20 mouse cellular contexts compared by ENCODE assay signal in the genomic region with DNA sequence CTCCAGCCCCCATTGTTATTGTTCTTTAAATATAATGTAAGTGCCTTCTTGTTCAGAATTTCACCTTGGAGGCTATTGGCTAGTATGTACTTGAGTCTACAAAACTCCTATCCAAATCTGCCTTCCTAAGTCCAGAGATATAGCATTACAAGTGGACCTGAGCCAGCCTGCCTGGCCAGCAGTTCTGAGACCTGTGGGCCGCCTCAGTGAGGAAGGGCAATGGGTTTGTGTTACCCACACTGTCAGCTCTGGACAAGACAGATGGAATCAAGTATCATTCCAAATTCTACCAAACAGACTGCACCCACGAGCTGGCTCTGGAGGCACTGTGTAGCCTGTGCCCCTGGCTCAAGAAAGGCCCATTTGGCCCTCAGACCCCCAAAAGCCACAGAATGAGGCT. TPM values are rescaled to one million over a fixed set of nuclear protein-coding genes. Genes with fewer than 3 reads are reported as not detected.
"Had no signal": no experiment of that assay in that cellular context is flagged by ENCODE, and none has a peak within 500 bp of the region (broad histone marks: within the 10 kb centered on the region; RNA-seq: fewer than 3 reads in every experiment).

No protein-coding gene starts in this region.

- H3K27me3 ChIP-seq: neural tube, embryonic 13.5 days; neural tube, embryonic 15.5 days; stomach, embryonic 15.5 days had no signal

- H3K4me3 ChIP-seq: midbrain, embryonic 10.5 days; midbrain, embryonic 12.5 days; myocyte; neural tube, embryonic 13.5 days; neural tube, embryonic 15.5 days; stomach, embryonic 15.5 days had no signal

- H3K27ac ChIP-seq: midbrain, embryonic 10.5 days; midbrain, embryonic 12.5 days; neural tube, embryonic 13.5 days; neural tube, embryonic 15.5 days; stomach, embryonic 15.5 days; stomach, postnatal 0 days had no signal

- H3K4me1 ChIP-seq: midbrain, embryonic 10.5 days; midbrain, embryonic 12.5 days; neural tube, embryonic 13.5 days; neural tube, embryonic 15.5 days; stomach, embryonic 15.5 days had no signal

- DNase-seq: lung, adult 18-20 months; lung, embryonic 14.5 days; lung, postnatal 10 days; lung, postnatal 4 days; midbrain, embryonic 14.5 days; retina, postnatal 1 day; right cerebral cortex, adult 18-20 months; right cerebral cortex, postnatal 25 days; right cerebral cortex, postnatal 4 days; thymus, adult 2 months; thymus, postnatal 25 days; thymus, postnatal 4 days had no signal

- H3K9me3 ChIP-seq: midbrain, embryonic 10.5 days; midbrain, embryonic 12.5 days; neural tube, embryonic 13.5 days; neural tube, embryonic 15.5 days; stomach, embryonic 15.5 days had no signal

- H3K36me3 ChIP-seq: midbrain, embryonic 10.5 days; midbrain, embryonic 12.5 days; neural tube, embryonic 13.5 days; neural tube, embryonic 15.5 days; stomach, embryonic 15.5 days had no signal

RNA-seq across cellular contexts. Expression of a gene that starts 16.7 kb away (rescaled TPM):
- total RNA-seq: megakaryocyte-erythroid progenitor cell, adult 5-6 weeks had no signal
